18 mouse cellular contexts compared by ENCODE assay signal in genomic region chr5:53987496-53987895, GRCm38 (mm10).
"Had no signal": no experiment of that assay in that cellular context is flagged by ENCODE, and none has a peak within 500 bp of the region (broad histone marks: within the 10 kb centered on the region; RNA-seq: fewer than 3 reads in every experiment).

No protein-coding gene starts in this region.

- H3K4me1 ChIP-seq: midbrain, embryonic 10.5 days; midbrain, embryonic 12.5 days; neural tube, embryonic 13.5 days; neural tube, embryonic 15.5 days had no signal

- ATAC-seq: midbrain, embryonic 16.5 days had no signal

- H3K36me3 ChIP-seq: midbrain, embryonic 10.5 days; midbrain, embryonic 12.5 days; neural tube, embryonic 13.5 days; neural tube, embryonic 15.5 days had no signal

- H3K27ac ChIP-seq: midbrain, embryonic 10.5 days; midbrain, embryonic 12.5 days; neural tube, embryonic 13.5 days; neural tube, embryonic 15.5 days had no signal

- H3K9me3 ChIP-seq: midbrain, embryonic 10.5 days; midbrain, embryonic 12.5 days; neural tube, embryonic 13.5 days; neural tube, embryonic 15.5 days had no signal

- H3K4me2 ChIP-seq: lung, embryonic 14.5 days; midbrain, embryonic 12.5 days; neural tube, embryonic 13.5 days; neural tube, embryonic 15.5 days had no signal

- H3K9ac ChIP-seq: lung, embryonic 14.5 days; midbrain, embryonic 12.5 days; neural tube, embryonic 13.5 days; neural tube, embryonic 15.5 days had no signal

- H3K4me3 ChIP-seq: midbrain, embryonic 10.5 days; midbrain, embryonic 12.5 days; myocyte; neural tube, embryonic 13.5 days; neural tube, embryonic 15.5 days had no signal

- H3K27me3 ChIP-seq: midbrain, embryonic 12.5 days; neural tube, embryonic 13.5 days; neural tube, embryonic 15.5 days had no signal

- DNase-seq: lung, adult 18-20 months; lung, embryonic 14.5 days; lung, postnatal 10 days; lung, postnatal 4 days; midbrain, embryonic 14.5 days; retina, postnatal 1 day; right cerebral cortex, adult 18-20 months; right cerebral cortex, postnatal 25 days; right cerebral cortex, postnatal 4 days; spleen, adult 18-20 months; thymus, adult 2 months; thymus, postnatal 25 days had no signal
